Mouse (Mus musculus) thymus, adult 2 months (tissue): ENCODE data around the gene Dppa2.

Source experiments
- CTCF ChIP-seq: fragments of 200-500 bp; IDR thresholded peaks from 2 replicates; pipeline ENCODE4 v1.5.1; 2012; ENCODE audit warnings: mild to moderate bottlenecking, control low read depth, low read length, moderate library complexity, borderline replicate concordance; ENCODE audit not compliant: control insufficient read depth, poor library complexity, insufficient read depth; ENCODE audit errors: extremely low read depth
- POLR2A ChIP-seq: fragments of 200-500 bp; IDR thresholded peaks from 2 replicates; pipeline ENCODE4 v1.6.1; 2012; ENCODE audit warnings: mild to moderate bottlenecking, low read length, control low read depth, moderate library complexity; ENCODE audit not compliant: control insufficient read depth, poor library complexity, insufficient read depth; ENCODE audit errors: extremely low read depth

- TF ChIP-seq POLR2A (no peak), CTCF (no peak)
These were observed 3.8 kb upstream of the Dppa2 start for GRCm38 (mm10) chr16:48299884-48300283.
